Mouse (Mus musculus) layer of hippocampus, adult 8-10 months (tissue): Measurements from ENCODE around the gene Igf1r. TPM values are rescaled to one million over a fixed set of nuclear protein-coding genes. Genes with fewer than 3 reads are reported as not detected.

ENCODE experiments used
- DNase-seq, 2 experiments: peaks; one replicate each; pipeline ENCODE4 v3.0.0; 2022; ENCODE audit warnings: low spot score in 2 of 2
- total RNA-seq, 4 experiments: library from RNA; stranded (reverse); gene quantifications; 2 replicates each; pipeline ENCODE4 v1.2.4; 2022

The Igf1r gene
- total RNA-seq, 4 experiments from 2014 or later: 36.7 to 55.9 (median 50.7) TPM

GRCm38 (mm10) chr7:68114983-68115715 is 162.5 kb downstream of the Igf1r start:
- no peak for DNase-seq

- no peak for DNase-seq
Observed at GRCm38 (mm10) chr7:68117567-68117966, 164.9 kb downstream of the Igf1r start.

GRCm38 (mm10) chr7:68117981-68118380 is 165.4 kb downstream of the Igf1r start:
- DNase-seq: no peak

GRCm38 (mm10) chr7:68119605-68120004 is 167.0 kb downstream of the Igf1r start:
- DNase-seq: no peak

- no peak for DNase-seq
Observed at GRCm38 (mm10) chr7:68122418-68122817, 169.8 kb downstream of the Igf1r start.

GRCm38 (mm10) chr7:68125347-68125746 is 172.7 kb downstream of the Igf1r start:
- DNase-seq: no peak

- peak; percentile 37 to 54 for DNase-seq
Observed at GRCm38 (mm10) chr7:68127799-68128261, 175.2 kb downstream of the Igf1r start.

- no peak for DNase-seq
Observed at GRCm38 (mm10) chr7:68128271-68128674, 175.6 kb downstream of the Igf1r start.

GRCm38 (mm10) chr7:68129077-68129511 is 176.5 kb downstream of the Igf1r start:
- DNase-seq: peak; percentile 99 to 100

- peak; percentile 87 to 95 for DNase-seq
Observed at GRCm38 (mm10) chr7:68129546-68130253, 177.1 kb downstream of the Igf1r start.

- no peak for DNase-seq
Observed at GRCm38 (mm10) chr7:68130950-68131580, 178.4 kb downstream of the Igf1r start.

- no peak for DNase-seq
Observed at GRCm38 (mm10) chr7:68133679-68134078, 181.1 kb downstream of the Igf1r start.

- DNase-seq: no peak
Observed at GRCm38 (mm10) chr7:68134948-68135347, 182.3 kb downstream of the Igf1r start.

- no peak for DNase-seq
Observed at GRCm38 (mm10) chr7:68136056-68136455, 183.4 kb downstream of the Igf1r start.

- DNase-seq: no peak
Observed at GRCm38 (mm10) chr7:68139384-68139783, 186.8 kb downstream of the Igf1r start.

GRCm38 (mm10) chr7:68140041-68140807 is 187.6 kb downstream of the Igf1r start:
- DNase-seq: no peak

- no peak for DNase-seq
Observed at GRCm38 (mm10) chr7:68144266-68144665, 191.6 kb downstream of the Igf1r start.

- no peak for DNase-seq
Observed at GRCm38 (mm10) chr7:68148297-68149048, 195.8 kb downstream of the Igf1r start.

- no peak for DNase-seq
Observed at GRCm38 (mm10) chr7:68151892-68152291, 199.3 kb downstream of the Igf1r start.

- DNase-seq: no peak
Observed at GRCm38 (mm10) chr7:68152458-68152857, 199.8 kb downstream of the Igf1r start.

GRCm38 (mm10) chr7:68153269-68153668 is 200.6 kb downstream of the Igf1r start:
- no peak for DNase-seq
